Mouse (Mus musculus) CH12.LX (cell line): ENCODE measurements around the gene Ipo4. TPM values are rescaled to one million over a fixed set of nuclear protein-coding genes. Genes with fewer than 3 reads are reported as not detected.
A peak's percentile ranks its signal among the peaks of the same experiment; 100 is the strongest.

ENCODE experiments used
- DNase-seq: peaks from one replicate; pipeline ENCODE4 v3.0.0-alpha.2; 2013; ENCODE audit errors: extremely low read depth
- H3K27ac ChIP-seq: 2 replicates; pipeline ENCODE4 v1.5.1; 2012; ENCODE audit warnings: low read depth, mild to moderate bottlenecking, control low read depth, moderate library complexity; ENCODE audit not compliant: insufficient read depth
- H3K27me3 ChIP-seq: replicated peaks from 2 replicates; pipeline ENCODE3; 2012; ENCODE audit warnings: inconsistent platforms
- H3K36me3 ChIP-seq, 2 experiments: replicated peaks in 1 of 2; 2 replicates each; pipeline versions ENCODE3 to v1.6.1; 2012; ENCODE audit warnings: inconsistent platforms in 1 of 2, low read length in 1 of 2, mild to moderate bottlenecking in 1 of 2, mixed read lengths in 1 of 2, moderate library complexity in 1 of 2; ENCODE audit not compliant: control insufficient read depth in 1 of 2, insufficient read depth in 1 of 2
- H3K4me1 ChIP-seq, 2 experiments: 2 replicates each; pipeline ENCODE4 v1.6.1; 2012; ENCODE audit warnings: inconsistent platforms in 1 of 2, moderate library complexity in 1 of 2; ENCODE audit not compliant: insufficient read depth in 2 of 2, control insufficient read depth in 1 of 2
- H3K4me2 ChIP-seq: 2 replicates; pipeline ENCODE4 v1.6.1; 2012; ENCODE audit warnings: low read depth, mild to moderate bottlenecking, control low read depth; ENCODE audit not compliant: poor library complexity, insufficient read depth, severe bottlenecking
- H3K4me3 ChIP-seq, 3 experiments: fragments of 150-350 bp in 1 of 3; sonication (generic) in 1 of 3; replicated peaks in 1 of 3; 2 replicates each; pipeline versions ENCODE3 to v1.5.1; 2011 to 2012; ENCODE audit warnings: low read depth in 2 of 3, low read length in 2 of 3, mild to moderate bottlenecking in 2 of 3, moderate library complexity in 2 of 3, control low read depth in 1 of 3, improper control_type of control experiment in 1 of 3, inconsistent platforms in 1 of 3, mixed read lengths in 1 of 3; ENCODE audit not compliant: poor library complexity in 1 of 3
- H3K79me2 ChIP-seq: replicated peaks from 2 replicates; pipeline ENCODE4 v1.6.1; 2012; ENCODE audit warnings: mild to moderate bottlenecking, moderate library complexity; ENCODE audit not compliant: control insufficient read depth, poor library complexity, insufficient read depth, severe bottlenecking; ENCODE audit errors: extremely low read depth
- H3K9ac ChIP-seq: 2 replicates; pipeline ENCODE4 v1.6.1; 2012; ENCODE audit warnings: low read depth, mild to moderate bottlenecking, control low read depth, moderate library complexity; ENCODE audit not compliant: insufficient read depth
- H3K9me3 ChIP-seq: replicated peaks from 2 replicates; pipeline ENCODE3; 2012; ENCODE audit warnings: low read length, inconsistent platforms, mixed read lengths
- BHLHE40 ChIP-seq: IDR thresholded peaks from 2 replicates; pipeline ENCODE4 v1.6.1; 2011; ENCODE audit warnings: mild to moderate bottlenecking, low read depth, low read length, improper control_type of control experiment
- CHD1 ChIP-seq: IDR thresholded peaks from 2 replicates; pipeline ENCODE4 v1.6.1; 2012; ENCODE audit warnings: low read depth, low read length, improper control_type of control experiment, inconsistent platforms
- CHD2 ChIP-seq: IDR thresholded peaks from 2 replicates; pipeline ENCODE4 v1.6.1; 2011; ENCODE audit warnings: low read length, improper control_type of control experiment
- CTCF ChIP-seq, 2 experiments: IDR thresholded peaks in 1 of 2; conservative IDR thresholded peaks in 1 of 2; 2 replicates each; pipeline ENCODE4 v1.5.1; 2011 to 2012; ENCODE audit warnings: low read depth in 2 of 2, low read length in 2 of 2, improper control_type of control experiment in 1 of 2, inconsistent platforms in 1 of 2, mild to moderate bottlenecking in 1 of 2, moderate library complexity in 1 of 2
- E2F4 ChIP-seq: IDR thresholded peaks from 2 replicates; pipeline ENCODE4 v1.6.1; 2011; ENCODE audit warnings: low read depth, low read length, improper control_type of control experiment; ENCODE audit not compliant: insufficient replicate concordance
- ELF1 ChIP-seq: IDR thresholded peaks from 2 replicates; pipeline ENCODE4 v1.6.1; 2014; ENCODE audit warnings: low read depth, mild to moderate bottlenecking, inconsistent platforms, low read length, improper control_type of control experiment
- EP300 ChIP-seq: IDR thresholded peaks from 2 replicates; pipeline ENCODE4 v1.6.1; 2011; ENCODE audit warnings: low read length, improper control_type of control experiment
- ETS1 ChIP-seq: conservative IDR thresholded peaks from 2 replicates; pipeline ENCODE4 v1.6.1; 2012; ENCODE audit warnings: low read depth, mild to moderate bottlenecking, inconsistent platforms, low read length, improper control_type of control experiment, moderate library complexity
- GABPA ChIP-seq: IDR thresholded peaks from 2 replicates; pipeline ENCODE4 v1.6.1; 2012; ENCODE audit warnings: low read depth, low read length, improper control_type of control experiment, inconsistent platforms; ENCODE audit not compliant: insufficient replicate concordance
- HCFC1 ChIP-seq: IDR thresholded peaks from 2 replicates; pipeline ENCODE4 v1.6.1; 2012; ENCODE audit warnings: low read depth, mild to moderate bottlenecking, inconsistent platforms, low read length, improper control_type of control experiment
- IRF4 ChIP-seq: IDR thresholded peaks from 2 replicates; pipeline ENCODE4 v1.6.1; 2014; ENCODE audit warnings: low read depth, mild to moderate bottlenecking, inconsistent platforms, low read length, improper control_type of control experiment
- JUN ChIP-seq: IDR thresholded peaks from 2 replicates; pipeline ENCODE4 v1.6.1; 2011; ENCODE audit warnings: low read depth, mild to moderate bottlenecking, low read length, improper control_type of control experiment, moderate library complexity; ENCODE audit not compliant: insufficient read depth
- JUND ChIP-seq: conservative IDR thresholded peaks from 2 replicates; pipeline ENCODE4 v1.6.1; 2011; ENCODE audit warnings: low read depth, low read length, improper control_type of control experiment
- KAT2A ChIP-seq: IDR thresholded peaks from 2 replicates; pipeline ENCODE4 v1.6.1; 2012; ENCODE audit warnings: low read length, improper control_type of control experiment, inconsistent platforms; ENCODE audit not compliant: insufficient replicate concordance
- MAFK ChIP-seq: IDR thresholded peaks from 2 replicates; pipeline ENCODE4 v1.6.1; 2011; ENCODE audit warnings: low read length, improper control_type of control experiment; ENCODE audit not compliant: insufficient replicate concordance
- MAX ChIP-seq: IDR thresholded peaks from 2 replicates; pipeline ENCODE4 v1.6.1; 2011; ENCODE audit warnings: low read length, improper control_type of control experiment
- MAZ ChIP-seq: IDR thresholded peaks from 2 replicates; pipeline ENCODE4 v1.6.1; 2012; ENCODE audit warnings: low read depth, mild to moderate bottlenecking, inconsistent platforms, low read length, improper control_type of control experiment, moderate library complexity
- MEF2A ChIP-seq: IDR thresholded peaks from 2 replicates; pipeline ENCODE4 v1.6.1; 2014; ENCODE audit warnings: low read depth, mild to moderate bottlenecking, inconsistent platforms, low read length, improper control_type of control experiment, borderline replicate concordance
- MXI1 ChIP-seq: IDR thresholded peaks from 2 replicates; pipeline ENCODE4 v1.6.1; 2011; ENCODE audit warnings: mild to moderate bottlenecking, low read depth, low read length, improper control_type of control experiment
- MYC ChIP-seq: IDR thresholded peaks from 2 replicates; pipeline ENCODE4 v1.6.1; 2011; ENCODE audit warnings: low read depth, mild to moderate bottlenecking, improper control_type of control experiment, low read length
- NELFE ChIP-seq: IDR thresholded peaks from 2 replicates; pipeline ENCODE4 v1.6.1; 2011; ENCODE audit warnings: low read depth, low read length, improper control_type of control experiment
- NRF1 ChIP-seq: IDR thresholded peaks from 2 replicates; pipeline ENCODE4 v1.6.1; 2014; ENCODE audit warnings: low read depth, mild to moderate bottlenecking, inconsistent platforms, low read length, improper control_type of control experiment, moderate library complexity
- PAX5 ChIP-seq: IDR thresholded peaks from 2 replicates; pipeline ENCODE4 v1.6.1; 2012; ENCODE audit warnings: low read length, inconsistent platforms, mixed read lengths
- POLR2A ChIP-seq: IDR thresholded peaks from 2 replicates; pipeline ENCODE4 v1.6.1; 2011; ENCODE audit warnings: low read depth, mild to moderate bottlenecking, improper control_type of control experiment, low read length
- POLR2AphosphoS2 ChIP-seq: IDR thresholded peaks from 2 replicates; pipeline ENCODE4 v1.6.1; 2011; ENCODE audit warnings: low read depth, low read length, improper control_type of control experiment
- RAD21 ChIP-seq: IDR thresholded peaks from 2 replicates; pipeline ENCODE4 v1.6.1; 2011; ENCODE audit warnings: low read depth, mild to moderate bottlenecking, low read length, improper control_type of control experiment, moderate library complexity
- RCOR1 ChIP-seq: conservative IDR thresholded peaks from 2 replicates; pipeline ENCODE4 v1.6.1; 2012; ENCODE audit warnings: low read depth, mild to moderate bottlenecking, inconsistent platforms, low read length, improper control_type of control experiment
- SIN3A ChIP-seq: IDR thresholded peaks from 2 replicates; pipeline ENCODE4 v1.6.1; 2012; ENCODE audit warnings: low read length, improper control_type of control experiment, inconsistent platforms
- SMC3 ChIP-seq: IDR thresholded peaks from 2 replicates; pipeline ENCODE4 v1.6.1; 2011; ENCODE audit warnings: low read depth, low read length, improper control_type of control experiment
- TBP ChIP-seq: conservative IDR thresholded peaks from 2 replicates; pipeline ENCODE4 v1.6.1; 2011; ENCODE audit warnings: low read depth, low read length, improper control_type of control experiment
- TCF12 ChIP-seq: IDR thresholded peaks from 2 replicates; pipeline ENCODE4 v1.6.1; 2014; ENCODE audit warnings: low read depth, mild to moderate bottlenecking, inconsistent platforms, low read length, improper control_type of control experiment
- UBTF ChIP-seq: IDR thresholded peaks from 2 replicates; pipeline ENCODE4 v1.6.1; 2012; ENCODE audit warnings: low read depth, mild to moderate bottlenecking, inconsistent platforms, low read length, improper control_type of control experiment, moderate library complexity
- USF1 ChIP-seq: IDR thresholded peaks from 2 replicates; pipeline ENCODE4 v1.6.1; 2014; ENCODE audit warnings: low read depth, mild to moderate bottlenecking, inconsistent platforms, low read length, improper control_type of control experiment
- USF2 ChIP-seq: conservative IDR thresholded peaks from 2 replicates; pipeline ENCODE4 v1.6.1; 2011; ENCODE audit warnings: low read depth, low read length, improper control_type of control experiment
- ZC3H11A ChIP-seq: IDR thresholded peaks from 2 replicates; pipeline ENCODE4 v1.6.1; 2012; ENCODE audit warnings: low read depth, mild to moderate bottlenecking, inconsistent platforms, low read length, improper control_type of control experiment
- ZKSCAN1 ChIP-seq: IDR thresholded peaks from 2 replicates; pipeline ENCODE4 v1.6.1; 2012; ENCODE audit warnings: low read depth, inconsistent platforms, low read length, improper control_type of control experiment, borderline replicate concordance
- ZMIZ1 ChIP-seq: IDR thresholded peaks from 2 replicates; pipeline ENCODE4 v1.6.1; 2012; ENCODE audit warnings: low read depth, mild to moderate bottlenecking, inconsistent platforms, low read length, improper control_type of control experiment
- ZNF384 ChIP-seq: IDR thresholded peaks from 2 replicates; pipeline ENCODE4 v1.6.1; 2012; ENCODE audit warnings: low read depth, low read length, improper control_type of control experiment, inconsistent platforms
- dilution Hi-C: fragments of 300-500 bp; cut with MboI; formaldehyde crosslinking; loops from 2 replicates; pipeline ENCODE4 v1.14.3; 2020; ENCODE audit warnings: low sequenced_read_pairs; ENCODE audit not compliant: extremely low pct_unique_long_range_greater_than_20kb, extremely low pct_ligation_motif_present
- in situ Hi-C: fragments of 300-500 bp; cut with MboI; formaldehyde crosslinking; loops from 3 replicates; pipeline ENCODE4 v1.14.3; 2019; ENCODE audit warnings: low sequenced_read_pairs, low pct_ligation_motif_present, low pct_unique_long_range_greater_than_20kb, mixed read lengths
- polyA plus RNA-seq: library from polyadenylated mRNA; unstranded; fragments of >175 nt; gene quantifications from 2 replicates; pipeline ENCODE4 v1.2.1, GENCODE M21; 2012; ENCODE audit warnings: low read depth; ENCODE audit not compliant: insufficient read length
- total RNA-seq, 2 experiments: library from RNA; depleted of rRNA; stranded (reverse); fragments of 300-350 nt in 1 of 2; fragments of >200 nt in 1 of 2; gene quantifications; 2 replicates each; pipeline ENCODE4 v1.2.3; 2012 to 2014

Gene Ipo4
- total and polyA plus RNA-seq, 3 experiments = 47.5 to 175 (median 84.8) TPM

DNA sequence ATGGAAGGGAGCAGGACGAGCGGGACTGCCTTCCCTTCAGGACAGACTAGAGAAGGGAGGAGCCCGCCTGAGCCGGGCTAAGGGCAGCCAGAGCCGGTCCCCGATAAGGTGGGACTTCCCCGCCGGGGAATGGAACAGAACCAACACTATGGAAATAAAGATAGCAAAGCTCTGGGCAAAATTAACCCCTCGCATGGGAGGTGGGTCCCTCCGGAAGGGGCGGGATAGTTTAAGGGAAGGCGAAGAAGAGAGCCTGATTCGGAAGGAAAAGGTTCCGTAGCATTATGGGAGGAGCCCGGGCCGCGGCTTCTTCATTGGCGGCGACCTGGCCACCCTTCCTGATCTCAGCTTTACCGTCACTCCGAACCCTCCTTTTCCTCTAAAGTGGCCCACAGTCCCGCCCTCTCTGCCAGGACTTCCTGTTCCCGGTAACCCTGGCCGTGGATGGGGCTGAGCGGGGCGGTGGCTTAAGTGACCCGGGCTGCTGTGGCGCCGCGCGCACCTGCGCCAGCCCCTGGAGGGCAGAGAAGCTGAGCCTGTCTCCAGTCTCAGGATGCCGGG is 44.3 kb downstream of the Ipo4 start, which contains the start of gene Rnf31:
Rnf31 (plus strand) TSS at position 378 of the 561 bp plus-strand sequence.
- Histone ChIP-seq H3K9me3 (no peaks in the 10 kb centered on the region), H3K36me3 (peaks cover 42 to 60% of the 10 kb centered on the region in 2 experiments), H3K4me2 (peak within 1 kb of the TSS; percentile 81), H3K4me3 (peak within 1 kb of the TSS; percentile 79 to 94 (median 91)), H3K9ac (peak within 1 kb of the TSS; percentile 89), H3K4me1 (peaks cover 0 to 45% of the 10 kb centered on the region in 2 experiments; a peak in 3 of 4 replicates), H3K27ac (peak within 1 kb of the TSS; percentile 97), H3K27me3 (no peaks in the 10 kb centered on the region), H3K79me2 (peaks cover 35% of the 10 kb centered on the region)
- peak; percentile 97 for DNase-seq
- TF ChIP-seq ZMIZ1 = no peak; the same call in 1 of the 2 replicates
- peak; percentile 64; the same call in 1 of the 2 replicates for TF ChIP-seq CHD1
- TF ChIP-seq JUND = no peak
- TF ChIP-seq USF2 = no peak
- peak; percentile 80 for TF ChIP-seq HCFC1
- no peak for TF ChIP-seq SMC3
- TF ChIP-seq ZC3H11A = no peak
- no peak for TF ChIP-seq EP300
- TF ChIP-seq ETS1 = no peak
- no peak for TF ChIP-seq RAD21
- TF ChIP-seq ZKSCAN1 = no peak
- no peak for TF ChIP-seq E2F4
- TF ChIP-seq RCOR1 = no peak
- no peak for TF ChIP-seq TBP
- TF ChIP-seq ZNF384 = no peak
- no peak for TF ChIP-seq BHLHE40
- TF ChIP-seq CHD2 = peak; percentile 11; the same call in 1 of the 2 replicates
- no peak for TF ChIP-seq CTCF (conservative IDR thresholded peaks at IDR 0.05 in 1 of 2, IDR thresholded peaks at IDR 0.05 in 1 of 2; ENCODE audit: low read depth in 2 of 2, low read length in 2 of 2)
- TF ChIP-seq JUN = no peak
- TF ChIP-seq MYC = no peak
- TF ChIP-seq GABPA = no peak
- no peak for TF ChIP-seq USF1
- TF ChIP-seq MAFK = no peak
- peak; percentile 60; the same call in 1 of the 2 replicates for TF ChIP-seq TCF12
- TF ChIP-seq MXI1 = no peak; the same call in none of the 2 replicates
- TF ChIP-seq MAX = peak; percentile 36
- 0 out of 2 replicates have a peak, but pooled peaks have one; percentile 9 for TF ChIP-seq MEF2A
- no peak for TF ChIP-seq KAT2A
- TF ChIP-seq SIN3A = peak; percentile 16
- no peak; the same call in 1 of the 2 replicates for TF ChIP-seq MAZ
- TF ChIP-seq POLR2A = peak; percentile 67
- 0 out of 2 replicates have a peak, but pooled peaks have one; percentile 18 for TF ChIP-seq UBTF
- TF ChIP-seq POLR2AphosphoS2 = no peak
- peak; percentile 56; the same call in 1 of the 2 replicates for TF ChIP-seq NELFE
- 0 out of 2 replicates have a peak, but pooled peaks have one; percentile 6 for TF ChIP-seq IRF4
- peak; percentile 68 for TF ChIP-seq NRF1
- no peak for TF ChIP-seq PAX5
- TF ChIP-seq ELF1 = peak; percentile 95
- dilution Hi-C loops = no loop called here
- in situ Hi-C loops = no loop called here
